Mouse (Mus musculus) bone marrow, adult 2 months (tissue): ENCODE measurements around the gene Fbxl13.

Source experiments
- CTCF ChIP-seq: fragments of 200-500 bp; IDR thresholded peaks from 2 replicates; pipeline ENCODE4 v1.5.1; 2011; ENCODE audit warnings: low read length, control low read depth; ENCODE audit not compliant: control insufficient read depth, insufficient read depth
- POLR2A ChIP-seq: fragments of 200-500 bp; IDR thresholded peaks from 2 replicates; pipeline ENCODE4 v1.6.1; 2011; ENCODE audit warnings: low read depth, mild to moderate bottlenecking, control low read depth, low read length, borderline replicate concordance; ENCODE audit not compliant: control insufficient read depth

DNA sequence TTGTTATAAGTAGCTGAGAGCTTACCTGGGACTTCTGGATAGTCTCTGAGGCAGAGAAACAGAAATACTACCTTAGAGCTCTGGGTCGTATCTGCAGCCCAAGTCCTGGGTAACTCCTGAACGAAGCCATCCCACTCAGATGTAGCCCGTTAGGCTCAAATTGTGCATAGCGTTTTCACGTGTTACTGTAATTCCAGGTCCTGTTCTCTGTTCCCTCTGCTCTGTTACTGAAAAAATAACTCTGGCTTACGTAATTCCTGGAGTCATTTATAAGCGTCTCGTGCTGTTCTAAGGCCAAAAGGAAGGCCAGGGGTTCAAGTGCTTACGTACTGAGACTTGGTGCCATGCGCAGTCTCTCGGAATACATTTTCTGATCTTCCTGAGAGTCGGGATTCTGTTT is 177.3 kb downstream of the Fbxl13 start:
- no peak for TF ChIP-seq CTCF
- TF ChIP-seq POLR2A, result no peak
